Mouse (Mus musculus): ENCODE data around the gene Plscr1. TPM values are rescaled to one million over a fixed set of nuclear protein-coding genes. Genes with fewer than 3 reads are reported as not detected.
A peak's percentile ranks its signal among the peaks of the same experiment; 100 is the strongest.

Plscr1 gene
- 10 to 100 TPM; 11.4 to 12.3 TPM for total RNA-seq (2021)

DNA sequence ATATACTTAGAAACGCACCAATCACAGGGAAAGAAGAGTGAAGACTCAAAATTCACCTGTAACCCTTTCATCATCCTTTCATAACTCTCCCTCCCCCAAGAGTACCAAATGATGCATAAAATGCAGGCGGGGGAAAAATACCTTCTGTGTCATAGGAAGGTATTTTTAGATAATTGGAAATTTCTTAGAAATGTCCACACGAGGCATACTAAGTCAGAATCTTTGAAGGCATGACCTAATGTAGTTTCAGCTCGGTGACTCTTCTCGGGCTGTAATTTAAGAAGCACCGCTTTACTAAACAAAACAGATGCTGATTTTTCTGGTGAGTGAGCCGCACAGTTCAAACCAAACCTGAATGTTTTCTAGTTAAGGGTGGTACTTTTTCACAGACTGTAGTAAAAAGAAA, at the start of gene Plscr1:
Gene Plscr1, plus strand, starts transcription at position 304 of the 406 bp plus-strand sequence.
- intact Hi-C loops (cut with DNase I) = loop anchor here (2.0 kb wide), 1 partner anchor 15 kb away; no protein-coding TSS in a partner anchor
- no peak for DNase-seq

DNA sequence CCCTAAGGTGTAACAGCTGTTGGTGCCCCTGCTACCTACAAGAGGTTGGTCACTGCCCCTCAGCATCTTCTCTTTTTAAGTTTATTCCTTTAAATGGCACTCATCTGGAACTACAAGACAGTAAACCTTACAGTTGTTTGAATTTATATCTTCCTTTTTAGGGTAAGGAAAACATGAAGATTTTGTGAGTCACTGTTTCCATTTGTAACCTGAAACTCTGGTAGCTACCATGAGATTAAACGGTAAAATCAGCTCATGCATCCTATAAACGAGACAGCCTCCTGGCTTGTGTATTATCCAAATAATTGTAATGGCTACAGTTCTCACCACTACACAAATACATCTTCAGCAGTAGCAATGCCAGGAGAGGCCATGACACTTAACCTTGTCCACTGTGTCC, 45.2 kb upstream of the Plscr1 start:
- intact Hi-C loops (cut with DNase I) = no loop called here
- DNase-seq = no peak

DNA sequence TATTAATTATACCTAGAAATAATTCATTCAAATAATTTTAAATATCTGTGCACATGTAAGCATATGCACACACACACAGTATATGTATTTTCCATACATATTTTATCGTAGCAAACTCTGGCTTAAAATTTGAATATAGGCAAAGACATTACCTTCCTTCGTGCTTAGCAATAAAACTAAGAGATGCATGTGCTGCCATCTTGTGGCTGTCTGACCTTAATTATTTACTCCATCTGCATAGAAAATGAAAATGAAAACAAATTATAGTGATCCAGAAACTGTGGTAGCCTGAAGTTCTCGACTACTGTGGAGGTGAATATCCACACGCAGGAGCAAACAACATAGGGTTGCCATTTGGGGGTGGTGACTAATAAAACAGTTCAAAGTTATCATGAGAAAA, 42.2 kb upstream of the Plscr1 start:
- DNase-seq = peak; percentile 41 to 56
- intact Hi-C loops (cut with DNase I) = loop anchor here (2.0 kb wide), 1 partner anchor 59 kb away; no protein-coding TSS in a partner anchor

DNA sequence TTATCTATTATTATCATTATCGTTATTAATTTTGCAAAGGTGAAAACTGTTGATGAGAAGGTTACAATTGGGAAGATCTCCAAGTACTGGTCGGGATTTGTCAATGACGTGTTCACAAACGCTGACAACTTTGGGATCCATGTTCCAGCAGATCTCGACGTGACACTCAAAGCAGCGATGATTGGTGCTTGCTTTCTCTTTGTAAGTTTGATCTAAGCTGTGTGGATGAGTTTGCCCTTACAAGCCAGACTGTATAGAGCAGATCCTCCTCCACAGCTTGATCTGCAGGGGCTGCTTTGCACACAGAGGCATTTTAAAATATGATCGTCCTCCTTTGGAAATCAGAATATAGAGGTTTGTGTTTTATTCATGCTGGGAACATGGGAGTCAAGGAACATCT, 41.8 kb upstream of the Plscr1 start:
- no peak for DNase-seq
- intact Hi-C loops (cut with DNase I) = loop anchor here (2.0 kb wide), 1 partner anchor 59 kb away; no protein-coding TSS in a partner anchor

DNA sequence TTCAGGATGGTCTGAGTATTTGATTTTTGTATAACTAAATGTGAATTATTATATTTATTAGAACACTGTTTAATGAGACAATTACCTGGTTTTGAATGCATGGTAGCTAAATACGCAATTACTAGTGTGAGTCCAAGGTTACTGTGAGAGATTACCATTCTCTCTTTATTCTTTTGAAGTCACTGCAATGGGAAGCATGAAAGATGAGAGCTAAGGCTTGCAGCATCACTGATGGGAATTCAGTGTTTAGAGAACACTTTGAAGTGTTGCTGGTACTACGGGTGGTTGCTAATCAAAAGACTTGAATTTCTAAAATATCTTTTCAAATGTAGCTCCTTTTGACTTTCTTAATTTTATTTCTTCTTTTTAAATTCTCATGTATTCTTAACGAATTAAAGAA, 39.7 kb upstream of the Plscr1 start:
- intact Hi-C loops (cut with DNase I) = no loop called here
- no peak for DNase-seq

DNA sequence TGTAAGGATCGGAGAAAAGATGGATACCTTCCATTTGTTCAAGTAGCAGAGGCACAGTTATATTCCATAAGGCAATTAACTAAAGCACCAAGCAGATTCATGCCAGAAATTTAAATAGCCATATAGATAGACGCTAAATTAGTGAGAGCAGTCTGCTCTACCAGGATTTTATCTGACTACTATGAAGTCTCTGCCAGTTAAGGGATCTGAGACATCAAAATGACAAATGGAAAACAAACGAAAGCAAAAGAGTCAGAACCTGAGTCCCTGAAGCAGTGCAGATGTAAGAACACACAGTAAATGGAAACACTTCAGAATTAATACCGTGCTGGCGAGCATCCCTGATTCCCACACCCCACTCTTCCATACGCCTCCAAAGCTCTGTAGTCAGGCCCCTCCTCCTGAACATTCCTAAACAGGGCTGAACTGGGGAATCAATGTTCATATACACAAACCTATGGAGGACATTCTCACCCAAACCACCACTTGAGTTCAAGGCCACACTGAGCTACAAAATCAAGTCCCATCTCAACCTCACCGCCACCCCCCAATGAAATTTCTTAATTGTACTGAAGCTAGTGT, 39.1 kb upstream of the Plscr1 start:
- DNase-seq = no peak
- intact Hi-C loops (cut with DNase I) = no loop called here

DNA sequence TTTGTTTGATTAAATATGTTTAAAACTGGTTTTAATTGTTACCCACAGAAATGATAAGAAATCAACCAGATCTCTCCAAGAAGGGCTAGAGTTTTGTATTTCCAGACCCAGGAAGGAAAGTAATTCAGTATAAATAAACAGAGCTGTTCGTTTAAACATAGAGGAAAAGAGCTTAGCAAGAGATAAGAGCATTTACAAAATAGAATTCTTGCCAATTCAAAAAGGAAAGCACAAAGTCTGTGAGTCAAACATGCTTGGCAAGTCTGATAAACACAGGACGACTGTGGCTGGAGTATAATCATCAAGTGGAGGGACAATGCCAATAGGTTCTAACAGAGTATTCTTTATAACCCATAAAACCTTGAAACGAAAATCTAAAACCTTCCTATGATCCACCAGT, 38.5 kb upstream of the Plscr1 start:
- intact Hi-C loops (cut with DNase I) = no loop called here
- no peak for DNase-seq

DNA sequence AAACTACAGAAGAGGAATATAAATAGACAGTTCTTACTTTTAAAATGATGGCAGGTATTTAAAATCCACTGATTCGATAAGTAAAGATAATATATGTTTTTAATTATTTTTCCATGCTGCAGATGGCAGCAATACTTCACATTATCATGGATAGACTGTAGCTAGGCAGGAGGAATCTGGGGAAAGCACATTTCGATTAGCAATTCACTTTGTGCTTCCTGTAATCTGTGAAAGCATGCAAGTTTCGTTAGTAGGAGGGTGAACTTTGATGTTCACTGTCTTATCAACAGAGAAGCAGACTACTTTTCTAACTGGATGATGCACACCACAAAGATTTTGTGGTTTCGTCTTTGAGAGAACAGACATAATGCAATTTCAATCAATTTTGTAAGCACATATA, 32.1 kb upstream of the Plscr1 start:
- DNase-seq = no peak
- intact Hi-C loops (cut with DNase I) = loop anchor here (5.0 kb wide), 3 partner anchors 115 to 395 kb away; no protein-coding TSS in a partner anchor

DNA sequence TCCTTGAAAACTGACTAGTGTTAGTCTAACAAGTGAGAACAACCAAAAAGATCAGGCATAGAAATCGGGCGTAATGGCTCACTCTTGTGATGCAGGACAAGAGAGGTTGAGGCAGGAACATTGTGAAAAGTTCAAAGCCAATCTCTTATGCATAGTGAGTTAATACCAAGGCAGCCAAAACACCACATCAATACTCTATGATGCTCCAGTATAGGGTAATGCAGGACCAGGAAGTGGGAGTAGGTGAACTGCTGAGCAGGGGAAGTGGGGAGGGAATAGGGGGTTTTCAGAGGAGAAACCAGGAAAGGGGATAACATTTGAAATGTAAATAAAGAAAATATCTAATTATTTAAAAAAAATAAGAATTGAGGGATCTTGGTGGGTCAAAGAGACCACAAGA, 31.7 kb upstream of the Plscr1 start:
- DNase-seq = no peak
- intact Hi-C loops (cut with DNase I) = loop anchor here (2.0 to 5.0 kb wide), 4 partner anchors 114 to 394 kb away; no protein-coding TSS in a partner anchor

DNA sequence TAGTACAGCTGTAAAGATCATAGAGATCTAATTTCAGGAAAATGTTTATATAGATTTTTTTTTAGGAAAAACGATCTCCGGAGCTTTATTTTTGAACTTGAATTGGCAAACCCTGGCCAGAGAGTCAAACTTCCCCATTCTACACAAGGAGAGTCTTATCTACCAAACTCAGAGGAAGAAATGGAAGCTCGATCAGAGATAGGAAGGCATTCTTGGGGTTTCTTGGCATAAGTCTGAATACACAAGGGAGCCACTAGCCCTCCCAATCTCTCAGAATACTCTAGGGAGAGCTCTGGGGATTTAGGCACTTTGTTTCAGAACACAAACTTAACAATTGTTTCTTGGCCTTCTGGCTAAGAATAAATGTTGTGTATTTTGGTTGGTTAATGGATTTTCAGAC, 29.4 kb upstream of the Plscr1 start:
- DNase-seq = no peak
- intact Hi-C loops (cut with DNase I) = loop anchor here (2.0 kb wide), 1 partner anchor 55 kb away; the partner anchor contains the start of gene Plscr2

DNA sequence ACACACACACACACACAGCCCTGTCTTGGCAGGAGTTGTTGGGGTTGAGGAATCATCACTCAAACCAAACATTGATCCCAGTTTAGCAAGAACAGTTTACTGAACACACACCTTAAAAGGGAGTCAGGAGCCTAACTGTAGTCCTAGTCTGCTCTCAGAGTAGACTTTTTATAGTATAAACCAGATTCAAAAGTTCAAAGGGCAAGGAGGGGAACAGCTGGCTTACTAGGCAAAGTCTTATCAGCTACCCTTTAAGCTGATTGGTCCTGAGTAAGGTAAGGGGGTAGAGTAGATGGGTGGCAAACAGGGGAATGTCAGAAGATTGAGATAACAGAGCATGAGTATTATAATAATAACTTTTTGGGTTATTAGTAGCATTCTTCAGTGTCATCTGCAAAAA, 28.1 kb upstream of the Plscr1 start:
- no peak for DNase-seq
- intact Hi-C loops (cut with DNase I) = loop anchor here (2.0 kb wide), 1 partner anchor 53 kb away; the partner anchor contains the start of gene Plscr2

DNA sequence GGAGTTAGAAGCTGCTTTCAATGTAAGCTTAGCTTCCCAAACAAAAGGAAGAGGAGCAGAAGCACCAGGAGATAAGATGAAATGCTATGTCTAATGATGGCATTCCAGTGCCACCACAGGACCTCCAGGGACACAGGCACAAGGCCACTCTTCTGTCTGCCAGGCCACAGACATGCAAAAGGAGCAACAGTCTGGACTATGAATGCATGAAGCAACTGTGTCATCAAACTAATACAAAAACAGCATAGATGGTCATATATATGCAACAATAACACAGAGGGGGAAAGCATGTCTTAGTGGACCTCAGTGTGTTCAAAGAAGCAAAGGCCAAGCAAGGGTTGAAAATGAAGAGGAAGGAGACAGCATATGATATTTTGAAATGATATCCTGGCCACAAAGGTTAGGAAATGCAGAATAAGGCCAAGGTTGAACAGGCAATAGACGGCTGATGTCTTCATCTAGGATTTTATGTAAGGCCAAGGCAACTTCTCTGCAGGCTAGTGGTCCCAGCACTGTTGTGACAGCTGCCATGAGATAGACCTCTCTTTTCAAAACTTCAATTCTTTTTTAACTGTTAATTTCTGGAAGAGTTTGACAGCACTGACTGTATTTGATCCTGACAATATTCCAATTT, 24.8 kb upstream of the Plscr1 start:
- no peak for DNase-seq
- intact Hi-C loops (cut with DNase I) = no loop called here

DNA sequence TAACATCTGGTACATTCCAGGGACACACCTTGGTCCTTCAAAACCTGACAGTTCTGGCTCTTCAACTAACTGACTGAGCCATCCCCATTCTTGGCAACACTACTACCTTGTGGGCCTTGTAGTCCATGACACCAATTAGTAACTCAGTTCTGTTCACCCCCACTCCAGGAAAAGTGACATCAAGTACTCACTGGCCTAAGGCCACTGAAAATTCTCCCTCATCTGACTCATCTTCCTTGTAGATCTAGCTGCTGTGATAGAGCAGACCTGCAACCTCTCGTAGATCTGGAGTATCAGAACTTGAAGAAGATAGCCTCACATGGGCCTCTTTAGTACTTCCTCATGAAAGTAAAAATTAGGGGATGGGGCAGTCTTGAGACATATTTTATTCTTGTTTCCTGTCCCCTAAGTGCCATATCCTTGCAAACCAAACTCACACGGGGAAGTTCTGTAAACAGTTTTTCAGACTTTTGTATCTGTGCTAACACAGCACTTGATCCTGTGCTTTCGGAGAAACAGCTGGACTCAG, 23.4 kb upstream of the Plscr1 start:
- intact Hi-C loops (cut with DNase I) = loop anchor here (2.0 kb wide), 1 partner anchor 51 kb away; no protein-coding TSS in a partner anchor
- no peak for DNase-seq

DNA sequence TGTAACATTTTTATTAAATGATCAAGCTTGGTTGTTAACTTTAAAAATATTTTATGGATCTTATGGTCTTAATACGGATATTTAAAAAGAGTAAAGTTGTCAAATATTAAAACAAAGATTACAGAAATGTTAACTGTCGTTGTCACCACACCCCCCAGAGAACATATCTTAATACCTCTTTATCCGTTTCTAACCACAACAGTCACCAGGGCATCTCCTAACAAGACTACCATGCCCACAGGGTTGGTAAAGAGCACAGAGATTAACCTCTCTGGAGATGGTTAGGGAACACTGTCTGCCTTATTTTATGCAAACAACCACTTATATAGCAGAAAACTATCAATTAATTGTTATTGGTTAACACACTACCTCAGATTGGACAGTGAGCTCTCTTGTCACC, 22.8 kb upstream of the Plscr1 start:
- no peak for DNase-seq
- intact Hi-C loops (cut with DNase I) = loop anchor here (2.0 kb wide), 1 partner anchor 50 kb away; no protein-coding TSS in a partner anchor

DNA sequence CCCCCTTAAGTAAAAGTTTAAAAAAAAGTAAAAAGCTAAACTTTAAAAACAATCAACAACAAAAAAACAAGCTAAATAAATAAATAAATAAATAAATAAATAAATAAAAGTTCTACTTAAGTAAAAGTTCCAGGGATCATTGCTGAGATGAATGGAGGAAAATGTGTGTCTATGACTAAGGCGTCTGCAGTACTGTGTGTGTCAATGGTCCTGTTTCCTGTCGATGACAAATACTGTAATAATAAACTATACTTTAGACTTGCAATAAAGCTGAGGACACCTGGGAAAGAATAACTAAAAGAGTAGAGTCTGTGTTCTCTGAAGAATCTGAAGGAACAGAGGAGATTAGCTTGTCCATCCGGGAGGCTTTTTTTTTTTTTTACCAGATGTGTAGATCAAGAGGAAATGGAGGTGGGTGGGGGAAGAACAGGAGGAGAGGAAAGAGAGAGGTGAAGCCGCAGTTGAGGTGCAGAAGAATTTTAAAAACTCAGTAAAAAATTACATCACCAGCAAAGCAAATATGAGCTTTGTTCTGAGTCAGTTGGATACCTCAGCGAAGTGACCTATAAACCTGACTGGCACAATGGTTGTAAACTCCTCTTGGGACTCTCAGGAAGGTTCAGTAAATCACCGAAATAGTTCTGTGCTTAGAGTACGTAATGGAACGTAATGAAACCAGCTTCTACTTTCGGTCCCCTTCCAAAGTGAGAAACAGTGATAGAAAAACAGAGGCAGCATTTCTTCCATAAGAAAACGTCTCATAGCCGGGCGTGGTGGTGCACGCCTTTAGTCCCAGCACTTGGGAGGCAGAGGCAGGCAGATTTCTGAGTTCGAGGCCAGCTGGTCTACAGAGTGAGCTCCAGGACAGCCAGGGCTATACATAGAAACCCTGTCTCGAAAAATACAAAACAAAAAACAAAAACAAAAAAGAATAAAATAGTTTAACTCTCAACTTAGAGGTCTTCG, 20.4 kb upstream of the Plscr1 start:
- intact Hi-C loops (cut with DNase I) = no loop called here
- DNase-seq = no peak

DNA sequence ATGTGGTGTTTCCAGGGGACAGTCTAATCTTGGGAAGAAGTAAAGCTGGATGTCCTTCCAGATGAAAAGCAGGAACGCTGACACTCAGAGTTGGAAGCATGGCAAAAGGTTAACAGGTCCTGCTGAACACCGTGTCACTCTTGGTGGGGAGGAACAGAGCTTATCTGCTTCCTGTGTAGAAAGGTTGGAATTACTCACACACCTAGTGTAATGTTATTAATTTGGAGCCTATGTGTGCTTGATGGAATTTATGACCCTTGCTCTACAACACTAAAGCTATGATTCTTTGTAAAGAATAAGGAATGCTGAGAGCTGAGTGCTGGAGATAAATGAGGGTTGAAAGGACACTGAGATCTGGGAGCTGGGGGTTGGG, 19.7 kb upstream of the Plscr1 start:
- intact Hi-C loops (cut with DNase I) = no loop called here

DNA sequence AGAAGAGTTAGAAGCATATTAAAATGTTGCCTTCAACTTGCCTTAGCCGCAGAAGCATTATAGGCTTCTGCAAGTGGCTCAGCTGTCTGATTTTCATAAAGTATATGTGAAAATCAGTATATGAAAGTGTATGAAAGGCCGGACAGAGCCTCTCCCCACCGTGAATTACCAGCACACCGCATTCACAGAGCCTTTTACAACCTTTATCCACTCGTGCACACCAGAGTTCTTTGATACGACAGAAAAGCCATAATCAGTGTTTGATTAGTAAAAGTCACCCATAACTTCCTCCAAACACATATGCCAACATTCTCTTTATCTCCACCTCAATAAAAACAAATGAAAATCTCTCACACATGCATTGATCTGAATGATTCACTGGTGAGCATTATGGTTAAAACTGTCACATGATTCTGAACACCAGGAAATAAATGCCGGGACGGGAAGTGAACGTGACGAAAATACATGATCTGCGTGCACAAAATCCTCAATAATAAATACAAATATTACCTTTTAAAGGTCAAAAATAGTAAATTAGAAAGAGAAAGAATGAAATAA, 14.6 kb upstream of the Plscr1 start:
- intact Hi-C loops (cut with DNase I) = loop anchor here (2.0 kb wide), 1 partner anchor 14 kb away; the partner anchor contains the start of gene Plscr1
- no peak for DNase-seq

More for the DNA sequence above, 19.7 kb upstream of the Plscr1 start:
- DNase-seq = no peak

DNA sequence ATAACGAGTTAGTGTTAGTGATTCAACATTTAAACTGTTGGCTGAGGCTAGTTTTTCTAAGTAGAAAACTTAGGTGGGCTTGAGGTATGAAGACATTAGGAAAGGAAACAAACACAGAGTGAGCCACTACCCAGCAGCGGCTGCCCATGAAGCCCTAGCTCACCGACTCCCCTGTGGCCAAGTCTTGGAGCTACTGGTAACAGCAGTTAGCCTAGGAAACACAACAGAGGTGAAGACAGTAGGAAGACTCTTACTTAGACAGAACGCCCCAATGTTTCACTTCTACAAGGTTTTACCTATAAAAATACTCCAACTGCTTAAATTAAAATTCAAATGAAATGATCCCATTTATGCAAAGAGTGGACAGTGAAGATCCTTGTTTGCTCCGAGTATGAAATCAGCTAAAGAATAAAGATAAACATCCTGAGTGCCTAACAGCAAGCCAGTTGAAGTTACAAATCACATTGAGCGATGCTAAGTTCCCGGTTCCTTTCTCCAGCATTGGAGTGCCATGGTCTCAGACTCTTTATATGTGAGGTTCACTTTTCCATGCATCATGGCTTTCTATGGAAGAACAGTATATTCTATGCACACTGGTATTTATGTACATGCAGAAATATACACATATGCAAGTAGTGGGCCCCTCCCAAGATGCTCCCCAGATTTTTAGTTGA, 640 bp upstream of the Plscr1 start:
- DNase-seq = no peak
- intact Hi-C loops (cut with DNase I) = loop anchor here (2.0 kb wide), 1 partner anchor 14 kb away; no protein-coding TSS in a partner anchor

DNA sequence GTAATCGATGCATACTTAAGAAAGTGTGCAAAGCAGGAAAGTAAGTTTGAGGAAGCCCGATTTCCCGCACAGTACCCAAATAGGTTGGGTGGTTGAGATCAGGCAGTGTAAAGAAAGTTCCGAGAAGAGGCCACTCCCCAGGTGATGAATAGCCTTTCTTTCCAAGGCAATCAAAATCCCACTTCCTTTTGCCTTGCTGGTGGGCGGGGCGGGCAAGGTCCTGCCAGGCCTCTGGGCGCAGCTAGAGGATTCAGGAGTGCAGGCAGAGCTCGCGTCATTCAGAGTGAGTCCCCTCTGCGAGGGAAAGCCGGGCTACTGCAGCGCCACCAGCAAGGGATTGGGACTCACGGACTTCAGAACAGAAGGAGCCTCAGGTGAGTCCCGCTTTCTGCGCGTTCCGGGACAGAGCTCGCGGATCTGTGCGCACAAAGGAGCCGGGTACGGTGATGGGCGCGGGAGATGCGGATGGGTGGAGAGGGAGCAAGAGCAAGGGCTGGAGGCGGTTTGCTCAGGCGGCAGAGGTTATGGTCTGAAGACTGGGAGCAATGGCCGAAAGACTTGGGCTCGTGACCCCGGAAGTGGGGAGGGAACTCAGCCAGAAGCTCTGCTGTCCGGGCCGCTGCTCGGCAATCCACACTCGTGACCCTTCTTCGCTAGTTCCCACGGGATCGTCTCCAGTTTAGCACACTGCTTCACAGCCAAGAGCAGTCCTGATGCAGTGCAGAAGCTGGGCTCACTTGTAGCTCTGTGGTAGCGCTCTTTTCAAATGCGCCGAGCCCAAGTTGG, 630 bp downstream of the Plscr1 start:
- intact Hi-C loops (cut with DNase I) = loop anchor here (2.0 kb wide), 2 partner anchors 15 to 25 kb away; partner anchors contain the start of gene Plscr2

More for the DNA sequence above, 630 bp downstream of the Plscr1 start:
- peak; percentile 81 to 86 for DNase-seq

Data from heart, postnatal 36 days (tissue).